Mouse (Mus musculus): ENCODE data around the gene Gcsam. TPM values are rescaled to one million over a fixed set of nuclear protein-coding genes. Genes with fewer than 3 reads are reported as not detected.
A peak's percentile ranks its signal among the peaks of the same experiment; 100 is the strongest.

The Gcsam gene
- total RNA-seq (2021) = under 1 TPM in 1 of 2 experiments, not detected in 1; 0.07 TPM
- long read RNA-seq, experiment 1 = 0 reads
- long read RNA-seq, experiment 2 = 0 reads

DNA sequence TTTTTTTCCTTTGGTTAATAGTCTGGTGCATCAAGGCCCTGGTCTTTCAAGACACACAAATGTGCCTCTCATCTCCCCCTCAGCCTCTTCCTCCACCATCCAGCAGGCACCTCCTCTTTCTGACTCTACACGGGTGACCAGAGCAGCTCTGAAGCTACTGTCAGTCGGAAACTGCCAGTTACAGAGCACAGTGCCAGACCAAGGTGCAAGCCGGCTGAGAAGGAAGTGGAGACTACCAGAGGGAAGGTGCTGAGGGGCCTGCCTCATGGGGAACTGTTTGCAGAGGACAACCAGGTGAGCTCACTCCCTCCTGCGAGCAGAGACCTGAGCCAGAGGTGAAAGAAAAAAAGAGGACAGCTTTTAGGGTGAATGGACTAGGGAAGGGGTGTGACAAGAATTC lies at the start of gene Gcsam:
Gcsam (plus strand) TSS at position 114 of the 400 bp plus-strand sequence.
- intact Hi-C loops (cut with DNase I) = no loop called here
- no peak for DNase-seq

- DNase-seq = no peak
- intact Hi-C loops (cut with DNase I) = no loop called here
Observed at GRCm38 (mm10) chr16:45561747-45562146, 48.4 kb upstream of the Gcsam start.

DNA sequence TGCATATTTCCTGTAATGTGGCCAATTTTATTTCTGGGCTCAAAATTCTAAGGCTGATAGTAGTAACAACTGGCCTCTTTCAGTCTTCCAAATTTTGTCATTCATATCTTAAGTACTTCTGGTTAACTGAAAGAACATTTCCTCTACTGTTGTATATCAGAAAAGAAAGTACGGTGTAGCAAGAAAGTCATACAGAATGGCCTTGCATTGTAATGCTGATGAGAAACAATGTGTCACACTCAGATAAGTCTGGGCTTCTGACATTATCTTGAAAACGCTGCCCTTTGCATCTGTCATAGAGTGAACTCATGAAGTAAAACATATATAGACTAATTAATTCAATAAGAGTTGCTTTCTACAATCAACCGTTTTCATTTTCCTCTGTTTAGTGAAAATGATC lies 37.9 kb upstream of the Gcsam start:
- intact Hi-C loops (cut with DNase I) = no loop called here
- DNase-seq = no peak

- intact Hi-C loops (cut with DNase I) = loop anchor here (5.0 kb wide), 1 partner anchor 52 kb away; no protein-coding TSS in a partner anchor
- DNase-seq = no peak
Observed at GRCm38 (mm10) chr16:45579883-45580282, 30.3 kb upstream of the Gcsam start.

- intact Hi-C loops (cut with DNase I) = loop anchor here (5.0 kb wide), 1 partner anchor 50 kb away; no protein-coding TSS in a partner anchor
- no peak for DNase-seq
Observed at GRCm38 (mm10) chr16:45582512-45582911, 27.7 kb upstream of the Gcsam start.

DNA sequence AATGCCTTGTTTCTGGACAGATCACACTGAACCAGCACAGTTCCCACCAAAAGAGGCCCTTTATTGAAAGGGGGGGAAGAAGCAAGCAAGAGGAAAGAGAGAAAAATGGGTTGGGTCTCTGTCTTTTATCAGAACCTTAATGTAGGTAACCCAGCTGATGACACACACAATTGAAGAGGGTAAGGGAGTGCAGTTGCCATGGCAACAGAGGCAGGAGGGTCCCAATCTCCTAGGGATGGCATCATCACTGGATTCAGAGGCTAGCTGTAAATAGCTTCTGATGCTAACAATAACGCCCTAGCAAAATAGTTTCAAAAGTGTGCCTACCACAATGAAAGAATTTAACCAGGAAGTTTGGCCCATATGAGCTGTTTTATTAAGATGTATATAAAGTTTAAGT lies 16.5 kb upstream of the Gcsam start:
- intact Hi-C loops (cut with DNase I) = no loop called here
- no peak for DNase-seq

GRCm38 (mm10) chr16:45595494-45595893 lies 14.7 kb upstream of the Gcsam start:
- intact Hi-C loops (cut with DNase I) = no loop called here
- no peak for DNase-seq

- intact Hi-C loops (cut with DNase I) = no loop called here
Observed at GRCm38 (mm10) chr16:45608481-45608954, 1.7 kb upstream of the Gcsam start.

GRCm38 (mm10) chr16:45609300-45609699 lies 880 bp upstream of the Gcsam start:
- intact Hi-C loops (cut with DNase I) = no loop called here
- DNase-seq = no peak

More at GRCm38 (mm10) chr16:45608481-45608954, 1.7 kb upstream of the Gcsam start:
- no peak for DNase-seq

DNA sequence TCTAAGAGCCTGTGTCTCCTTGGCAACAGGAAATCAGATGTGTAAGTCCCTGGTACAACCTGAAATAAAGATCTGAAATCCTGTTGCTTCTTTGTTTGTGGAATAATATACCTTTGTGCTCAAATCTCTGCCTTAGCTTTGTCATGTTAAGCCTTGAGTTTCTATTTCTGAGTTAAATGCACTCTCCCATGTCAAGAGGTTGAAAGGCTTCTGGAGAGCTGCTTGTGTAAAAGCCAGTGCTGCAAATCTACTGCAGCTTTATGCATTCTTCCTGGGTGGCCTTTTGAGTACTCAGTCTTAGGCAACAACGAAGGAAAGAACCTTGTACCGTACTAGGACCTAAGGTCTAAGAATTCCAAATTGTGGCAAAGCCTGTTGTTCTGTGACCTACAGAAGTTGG lies 3.1 kb downstream of the Gcsam start:
- intact Hi-C loops (cut with DNase I) = no loop called here
- no peak for DNase-seq

GRCm38 (mm10) chr16:45615944-45616343 lies 5.8 kb downstream of the Gcsam start:
- no peak for DNase-seq
- intact Hi-C loops (cut with DNase I) = no loop called here

DNA sequence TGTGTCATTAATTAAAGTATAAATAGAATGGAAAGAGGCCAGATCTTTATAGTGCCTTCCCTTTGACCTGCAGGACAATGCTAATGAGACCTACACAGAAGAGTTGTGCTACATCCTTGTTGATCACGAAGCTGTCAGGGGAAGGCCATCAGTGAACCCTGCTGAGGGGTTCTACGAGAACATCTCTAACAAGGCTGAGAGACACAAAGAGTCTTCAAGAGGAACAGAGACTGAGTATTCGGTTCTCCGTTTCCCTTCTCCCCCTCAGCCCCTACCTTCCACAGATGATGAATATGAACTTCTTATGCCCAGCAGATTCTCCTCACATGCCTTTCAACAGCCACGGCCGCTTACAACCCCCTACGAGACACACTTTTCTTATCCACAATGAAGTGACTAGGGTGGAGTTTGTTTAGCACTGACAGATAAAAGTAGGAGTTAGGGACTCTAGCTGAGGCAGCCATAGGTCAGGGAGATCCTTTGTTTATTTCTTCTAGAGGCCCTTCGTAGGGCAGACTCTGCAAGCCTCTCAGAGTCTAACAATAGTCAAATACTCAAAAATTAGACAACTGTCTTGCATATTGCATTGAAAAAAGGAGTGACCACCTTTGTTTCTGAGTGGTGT lies 9.7 kb downstream of the Gcsam start:
- intact Hi-C loops (cut with DNase I) = no loop called here
- no peak for DNase-seq

DNA sequence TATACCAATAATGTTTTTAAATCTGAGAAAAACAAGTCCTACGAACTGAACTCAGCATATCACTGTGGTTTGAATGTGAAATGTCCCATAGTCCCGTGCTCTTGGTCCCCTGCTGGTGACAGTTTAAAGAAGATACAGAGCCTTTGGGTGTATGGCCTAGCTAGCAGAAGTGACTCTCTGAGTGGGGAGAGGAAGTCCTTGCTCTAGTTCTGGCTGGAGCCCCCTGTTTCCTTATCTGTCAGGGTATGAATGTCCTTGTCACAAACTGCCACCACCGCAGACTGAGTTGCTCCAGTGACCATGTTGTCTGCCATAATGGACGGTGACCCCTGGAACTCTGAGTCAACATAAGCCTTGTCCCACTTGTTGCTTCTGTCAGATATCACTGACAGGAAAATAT lies 13.1 kb downstream of the Gcsam start:
- no peak for DNase-seq
- intact Hi-C loops (cut with DNase I) = no loop called here

GRCm38 (mm10) chr16:45624791-45625190 lies 14.6 kb downstream of the Gcsam start:
- DNase-seq = no peak
- intact Hi-C loops (cut with DNase I) = no loop called here

- no peak for DNase-seq
- intact Hi-C loops (cut with DNase I) = no loop called here
Observed at GRCm38 (mm10) chr16:45625342-45625741, 15.2 kb downstream of the Gcsam start.

DNA sequence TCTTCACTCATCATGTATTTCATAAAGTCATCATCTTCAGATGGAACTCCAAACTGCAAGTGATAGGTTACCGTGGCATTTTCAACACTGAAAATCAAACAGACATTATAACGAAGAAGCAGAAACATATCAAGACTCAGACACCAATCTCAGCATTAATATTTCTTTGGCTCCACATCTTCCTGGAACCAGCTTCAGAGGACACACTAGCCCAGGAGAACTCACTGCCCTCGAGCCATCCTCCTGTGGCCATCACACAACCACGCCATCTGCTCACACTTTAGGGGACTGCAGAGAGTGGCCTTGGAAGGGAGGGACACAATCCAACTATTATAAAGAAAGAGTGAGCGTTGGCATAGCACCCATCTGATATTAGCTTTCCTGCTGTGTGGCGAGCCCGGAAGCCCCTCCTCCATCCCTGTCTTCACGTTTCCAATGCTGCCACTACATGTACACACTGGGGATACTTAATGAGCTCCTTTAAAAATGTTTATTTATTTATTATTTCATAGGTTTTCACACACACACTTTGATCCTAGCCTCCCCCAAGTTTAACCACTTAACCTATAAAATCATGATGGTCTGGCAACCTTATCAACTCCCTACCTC lies 19.4 kb downstream of the Gcsam start:
- no peak for DNase-seq
- intact Hi-C loops (cut with DNase I) = loop anchor here (2.0 to 5.0 kb wide), 2 partner anchors 47 to 433 kb away; no protein-coding TSS in a partner anchor

DNA sequence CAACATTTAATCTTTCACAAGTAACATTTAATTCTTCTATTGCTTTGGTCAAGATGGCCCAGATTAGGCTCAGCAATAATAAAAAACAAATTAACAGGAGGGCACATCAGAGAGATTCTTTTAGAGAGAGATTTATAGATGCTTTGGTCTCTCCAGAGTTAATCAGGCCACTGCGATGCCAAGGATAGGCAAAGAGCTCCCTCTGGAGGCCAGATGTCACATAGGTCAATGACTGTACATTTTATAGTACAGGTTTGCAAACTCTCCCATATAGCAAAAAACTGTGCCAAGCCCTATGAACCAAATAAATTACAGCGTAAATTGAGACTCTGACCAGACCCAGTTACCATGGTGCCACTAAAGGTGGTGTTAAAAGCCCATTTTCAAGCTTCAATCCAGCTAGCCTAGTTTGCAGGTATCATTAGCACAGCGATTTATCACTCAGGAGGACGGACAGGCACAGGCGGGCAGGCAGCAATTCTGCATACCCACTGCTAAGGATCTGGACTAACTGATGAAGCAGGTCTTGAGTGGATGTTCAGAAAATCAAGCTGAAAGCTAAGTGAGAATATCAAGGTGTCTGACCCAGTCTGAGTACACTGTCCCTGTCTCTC lies 20.3 kb downstream of the Gcsam start:
- intact Hi-C loops (cut with DNase I) = loop anchor here (2.0 to 5.0 kb wide), 2 partner anchors 48 to 434 kb away; no protein-coding TSS in a partner anchor
- peak; percentile 19 to 24 for DNase-seq

DNA sequence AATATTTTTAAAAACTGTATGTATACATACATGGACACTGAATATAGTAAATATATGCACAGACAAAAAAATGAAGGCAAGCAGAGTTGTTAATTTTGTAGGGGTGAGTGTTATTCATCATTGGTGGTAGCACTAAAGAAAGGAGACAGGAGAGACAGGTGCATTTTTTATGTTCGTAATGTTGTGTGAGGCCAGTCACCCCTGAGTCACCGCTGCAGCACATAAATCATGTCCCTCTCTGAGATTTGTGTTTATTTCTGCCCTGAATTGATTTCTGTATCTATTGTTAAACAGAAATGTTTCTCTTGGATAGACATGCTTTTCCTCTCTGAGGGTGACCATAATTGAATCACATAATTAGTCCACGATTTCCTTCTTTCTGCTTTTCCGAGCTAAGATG lies 22.2 kb downstream of the Gcsam start:
- intact Hi-C loops (cut with DNase I) = loop anchor here (5.0 kb wide), 1 partner anchor 50 kb away; no protein-coding TSS in a partner anchor
- no peak for DNase-seq

DNA sequence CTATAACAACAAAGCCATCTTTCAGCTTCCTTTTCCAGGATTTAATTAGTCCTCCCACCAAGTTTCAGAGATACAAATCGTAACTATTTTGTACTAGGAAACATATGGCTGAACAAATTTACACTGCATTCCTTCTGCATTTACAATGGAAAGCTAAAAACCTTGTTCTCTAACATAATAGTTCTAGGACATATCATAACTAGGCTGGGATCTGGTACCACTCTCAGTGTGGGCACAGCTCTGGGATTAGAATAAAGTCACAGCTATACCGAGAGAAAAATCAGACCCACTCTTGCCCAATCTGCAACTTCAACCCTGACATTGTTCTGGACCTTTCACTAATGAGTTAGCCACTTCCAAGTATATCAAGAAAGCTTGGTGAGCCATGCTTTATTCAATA lies 25.6 kb downstream of the Gcsam start:
- intact Hi-C loops (cut with DNase I) = no loop called here

DNA sequence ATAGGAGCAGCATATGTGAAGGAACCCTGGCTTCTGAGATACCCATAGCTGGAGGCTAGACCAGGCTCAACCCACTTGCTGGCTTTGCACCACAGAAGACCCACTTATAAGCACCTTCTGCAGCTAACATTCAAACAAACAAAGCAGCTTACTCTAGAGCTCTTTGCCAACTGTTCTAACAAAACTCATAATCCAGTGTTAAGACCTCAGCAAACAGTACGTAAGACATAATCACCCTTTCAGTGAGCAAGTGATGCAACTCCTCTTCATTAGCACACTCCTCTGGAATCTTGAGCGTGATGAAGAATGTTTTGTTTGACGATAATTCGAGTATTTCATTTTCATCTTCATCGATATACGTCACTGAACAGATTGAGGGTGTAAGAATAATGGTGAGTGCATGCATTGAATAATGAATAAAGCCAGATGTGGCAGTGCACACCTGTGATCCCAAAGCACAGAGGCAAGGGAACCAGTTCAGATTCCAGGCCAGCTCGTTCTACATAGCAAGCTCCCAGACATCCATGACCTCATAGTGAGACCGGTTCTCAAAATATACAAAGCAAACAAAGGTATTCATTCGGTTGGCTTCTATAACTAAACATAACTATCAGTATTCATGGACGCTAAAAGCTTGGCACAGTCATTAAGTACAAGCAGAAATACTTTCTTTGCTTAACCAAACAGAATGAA lies 30.0 kb downstream of the Gcsam start:
- no peak for DNase-seq
- intact Hi-C loops (cut with DNase I) = no loop called here

More for the DNA sequence above, 25.6 kb downstream of the Gcsam start:
- DNase-seq = no peak

DNA sequence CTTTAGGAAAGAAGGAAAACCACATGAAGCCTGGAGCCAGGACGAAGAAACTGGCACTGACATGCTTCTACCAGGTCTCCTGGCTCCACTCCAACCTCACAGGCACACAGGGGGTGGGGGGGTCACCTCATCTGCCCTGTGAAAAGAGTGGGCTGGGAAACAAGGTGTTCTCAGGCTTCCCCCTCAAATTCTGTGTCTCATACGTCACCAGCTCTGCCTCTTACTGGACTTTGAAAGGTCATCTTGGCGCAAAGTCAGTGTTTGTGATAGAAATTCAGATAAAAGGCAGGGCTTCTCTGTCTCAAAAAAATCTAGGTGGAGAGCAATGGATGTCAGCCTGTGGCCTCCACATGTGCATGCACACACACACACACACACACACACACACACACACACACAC lies 31.1 kb downstream of the Gcsam start:
- DNase-seq = no peak
- intact Hi-C loops (cut with DNase I) = no loop called here

Measured in gastrocnemius, postnatal 36 days (tissue).